Mouse (Mus musculus): ENCODE measurements around the gene Necap2. TPM values are rescaled to one million over a fixed set of nuclear protein-coding genes. Genes with fewer than 3 reads are reported as not detected.

Necap2 gene
- polyA plus RNA-seq (2014; fragmentation: Illumina TruSeq; extraction: RNeasy Lipid Tissue Mini Kit (QIAGEN cat#74804); ENCODE audit: low read depth, low replicate concordance): 20.2 TPM

GRCm38 (mm10) chr4:141077681-141078509 is at the start of gene Necap2:
Necap2 (minus strand) TSS chr4:141078357.

GRCm38 (mm10) chr4:141088033-141088432 is 9.9 kb upstream of the Necap2 start, which contains the start of gene Spata21:
Spata21 (plus strand) TSS chr4:141088333.

GRCm38 (mm10) chr4:141060426-141061301 is 17.5 kb downstream of the Necap2 start, which contains the start of gene Crocc:
Crocc (minus strand) TSS chr4:141060550.

Other genes with a start within 250 kb of the Necap2 start
- gene Padi1, start 232.6 kb downstream of the Necap2 start, polyA plus RNA-seq (2014; fragmentation: Illumina TruSeq; extraction: RNeasy Lipid Tissue Mini Kit (QIAGEN cat#74804); ENCODE audit: low read depth, low replicate concordance): not detected
- 0.47 TPM for gene Padi2, start 172.0 kb downstream of the Necap2 start, polyA plus RNA-seq (2014; fragmentation: Illumina TruSeq; extraction: RNeasy Lipid Tissue Mini Kit (QIAGEN cat#74804); ENCODE audit: low read depth, low replicate concordance)
- gene Sdhb, start 117.2 kb downstream of the Necap2 start, polyA plus RNA-seq (2014; fragmentation: Illumina TruSeq; extraction: RNeasy Lipid Tissue Mini Kit (QIAGEN cat#74804); ENCODE audit: low read depth, low replicate concordance): 1,459 TPM
- gene Atp13a2, start 91.5 kb downstream of the Necap2 start, polyA plus RNA-seq (2014; fragmentation: Illumina TruSeq; extraction: RNeasy Lipid Tissue Mini Kit (QIAGEN cat#74804); ENCODE audit: low read depth, low replicate concordance): 16.0 TPM
- gene Mfap2, start 67.9 kb downstream of the Necap2 start, polyA plus RNA-seq (2014; fragmentation: Illumina TruSeq; extraction: RNeasy Lipid Tissue Mini Kit (QIAGEN cat#74804); ENCODE audit: low read depth, low replicate concordance): 5.9 TPM
- gene Crocc, start 17.8 kb downstream of the Necap2 start, polyA plus RNA-seq (2014; fragmentation: Illumina TruSeq; extraction: RNeasy Lipid Tissue Mini Kit (QIAGEN cat#74804); ENCODE audit: low read depth, low replicate concordance): 5.8 TPM
- gene Spata21, start 10.0 kb upstream of the Necap2 start, polyA plus RNA-seq (2014; fragmentation: Illumina TruSeq; extraction: RNeasy Lipid Tissue Mini Kit (QIAGEN cat#74804); ENCODE audit: low read depth, low replicate concordance): not detected
- gene Szrd1, start 61.4 kb upstream of the Necap2 start, polyA plus RNA-seq (2014; fragmentation: Illumina TruSeq; extraction: RNeasy Lipid Tissue Mini Kit (QIAGEN cat#74804); ENCODE audit: low read depth, low replicate concordance): 55.2 TPM
- 7.9 TPM for gene Fbxo42, start 69.6 kb upstream of the Necap2 start, polyA plus RNA-seq (2014; fragmentation: Illumina TruSeq; extraction: RNeasy Lipid Tissue Mini Kit (QIAGEN cat#74804); ENCODE audit: low read depth, low replicate concordance)
- gene Rsg1, start 135.6 kb upstream of the Necap2 start, polyA plus RNA-seq (2014; fragmentation: Illumina TruSeq; extraction: RNeasy Lipid Tissue Mini Kit (QIAGEN cat#74804); ENCODE audit: low read depth, low replicate concordance): 0.68 TPM
- gene Arhgef19, start 161.1 kb upstream of the Necap2 start, polyA plus RNA-seq (2014; fragmentation: Illumina TruSeq; extraction: RNeasy Lipid Tissue Mini Kit (QIAGEN cat#74804); ENCODE audit: low read depth, low replicate concordance): 48.6 TPM
- gene Epha2, start 222.9 kb upstream of the Necap2 start, polyA plus RNA-seq (2014; fragmentation: Illumina TruSeq; extraction: RNeasy Lipid Tissue Mini Kit (QIAGEN cat#74804); ENCODE audit: low read depth, low replicate concordance): 4.4 TPM